ENCODE assay signal across 9 mouse cellular contexts in genomic region chr9:87097989-87098388, GRCm38 (mm10). TPM values are rescaled to one million over a fixed set of nuclear protein-coding genes. Genes with fewer than 3 reads are reported as not detected.
A peak's percentile ranks its signal among the peaks of the same experiment; 100 is the strongest.
DNase-seq lines count a peak whose midpoint lies in the region; TF ChIP-seq lines count a peak whose summit lies in the region.
"Had no signal": no experiment of that assay in that cellular context is flagged by ENCODE, and none has a peak within 500 bp of the region (broad histone marks: within the 10 kb centered on the region; RNA-seq: fewer than 3 reads in every experiment).

No protein-coding gene starts in this region.

- TF ChIP-seq POLR2A in cerebellum, adult 2 months (IDR thresholded peaks at IDR 0.05; ENCODE audit: borderline replicate concordance, insufficient read depth, low read length): no peak

- TF ChIP-seq CTCF in cerebellum, adult 2 months (IDR thresholded peaks at IDR 0.05; ENCODE audit: borderline replicate concordance, insufficient read depth, low read depth, low read length): peak; percentile 27; the same call in 1 of the 2 replicates

- H3K4me3 ChIP-seq in cerebellum, adult 2 months (replicated peaks; ENCODE audit: insufficient read depth, low read depth, low read length): no peak overlapping the region

- no peak overlapping the region for H3K27ac ChIP-seq in cerebellum, adult 2 months (ENCODE audit: insufficient read depth, low read length)
- H3K27ac ChIP-seq: macrophage had no signal

- H3K4me1 ChIP-seq in cerebellum, adult 2 months (ENCODE audit: control insufficient read depth, insufficient read depth, low read length): no peaks in the 10 kb centered on the region

- 48% methylated on average over 2 of the region's 2 CpGs for WGBS in cerebellum, adult 2 months

- DNase-seq in cerebellum, adult 2 months: no peak
- DNase-seq in cerebellum, adult 18-20 months: no peak
- DNase-seq in right cerebral cortex, adult 18-20 months: peak; percentile 39
- DNase-seq in right cerebral cortex, postnatal 14 days: no peak
- DNase-seq in brain, adult 2 months (ENCODE audit: low read depth, low spot score): peak; percentile 60
- peak; percentile 44 to 51 for DNase-seq in left cerebral cortex, adult 18-20 months (ENCODE audit: low spot score in 2 of 2)
- DNase-seq in thymus, postnatal 4 days: peak; percentile 25
- DNase-seq in right cerebral cortex, postnatal 4 days: no peak

- no peaks in the 10 kb centered on the region for H3K27me3 ChIP-seq in cerebellum, adult 2 months (ENCODE audit: control insufficient read depth, insufficient read depth, low read length)

RNA-seq across cellular contexts. Expression of gene Mrap2, which starts 46.1 kb away (rescaled TPM):
- polyA plus RNA-seq in cerebellum, adult 2 months (2012; rRNA removed): 14.2 and 17.7 TPM in 2 replicates
- 1 to 10 TPM; 5.5 to 6.4 TPM for total RNA-seq in left cerebral cortex, adult 18-20 months (2021)
- polyA plus RNA-seq: macrophage had no signal

Comparison
In these comparisons a context has a peak if more than half of its experiments do, and no peak if none do; other contexts are left out.
1. DNase-seq: peak in right cerebral cortex, adult 18-20 months (single experiment), brain, adult 2 months (single experiment), left cerebral cortex, adult 18-20 months (2 of 2) and thymus, postnatal 4 days (single experiment); none in cerebellum, adult 2 months (0 of 2), cerebellum, adult 18-20 months (0 of 2), right cerebral cortex, postnatal 14 days (single experiment) and right cerebral cortex, postnatal 4 days (single experiment).